Mouse (Mus musculus) frontal cortex, adult 2 months (tissue): ENCODE data around the gene Hprt. TPM values are rescaled to one million over a fixed set of nuclear protein-coding genes. Genes with fewer than 3 reads are reported as not detected.
A peak's percentile ranks its signal among the peaks of the same experiment; 100 is the strongest.
"Not testable (repeated sequence)": the region's sequence is repeated elsewhere in the genome, so short reads cannot be mapped to it uniquely, and the experiment has no call there.

Experiments used
- DNase-seq, 2 experiments: peaks; one replicate each; pipeline ENCODE4 v3.0.0; 2022; ENCODE audit warnings: low spot score in 1 of 2; ENCODE audit errors: extremely low spot score in 1 of 2
- polyA plus RNA-seq: library from polyadenylated mRNA; depleted of rRNA; stranded (reverse); fragments of >200 nt; gene quantifications from 2 replicates; pipeline ENCODE4 v1.2.3, GENCODE M21; 2012; rRNA removed

Gene Hprt
- 167 TPM in 2 replicates for polyA plus RNA-seq

DNA sequence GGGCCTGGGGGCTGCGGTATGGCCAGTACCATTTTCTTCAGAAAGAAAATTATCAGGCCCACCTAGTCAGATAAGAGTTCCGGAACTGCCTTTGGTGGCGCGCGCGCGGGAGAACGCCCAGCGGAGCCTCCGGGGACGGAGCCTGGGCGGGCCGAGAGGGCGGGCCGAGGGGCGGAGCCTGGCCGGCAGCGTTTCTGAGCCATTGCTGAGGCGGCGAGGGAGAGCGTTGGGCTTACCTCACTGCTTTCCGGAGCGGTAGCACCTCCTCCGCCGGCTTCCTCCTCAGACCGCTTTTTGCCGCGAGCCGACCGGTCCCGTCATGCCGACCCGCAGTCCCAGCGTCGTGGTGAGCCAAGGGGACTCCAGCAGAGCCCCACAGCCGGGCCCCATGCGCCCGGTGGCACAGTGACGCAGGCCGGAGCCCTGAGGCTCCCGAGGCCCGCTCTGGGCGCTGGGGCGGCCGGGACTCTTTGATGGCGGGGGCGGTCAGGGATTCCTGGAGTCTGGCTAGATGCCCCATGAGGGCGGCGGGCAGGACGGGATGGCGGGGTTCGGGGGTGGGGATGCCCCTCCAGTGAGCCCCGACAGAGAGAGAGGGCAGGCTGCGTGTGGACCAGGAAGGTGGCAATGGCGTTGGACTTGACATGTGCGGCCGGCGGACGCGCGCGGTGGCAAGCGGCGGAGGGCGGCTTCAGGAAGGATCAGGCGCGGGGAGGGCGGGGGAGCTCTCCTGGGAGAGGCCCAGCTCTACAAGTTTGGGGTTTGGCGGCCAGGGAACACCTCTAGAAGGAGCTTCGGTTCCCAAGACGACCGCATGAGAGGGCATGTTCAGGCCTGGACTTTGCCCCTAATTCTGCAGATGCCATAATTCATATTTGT is at the start of gene Hprt:
Hprt (plus strand) TSS at position 233 of the 879 bp plus-strand sequence.
- DNase-seq: peak; percentile 53 to 83

DNA sequence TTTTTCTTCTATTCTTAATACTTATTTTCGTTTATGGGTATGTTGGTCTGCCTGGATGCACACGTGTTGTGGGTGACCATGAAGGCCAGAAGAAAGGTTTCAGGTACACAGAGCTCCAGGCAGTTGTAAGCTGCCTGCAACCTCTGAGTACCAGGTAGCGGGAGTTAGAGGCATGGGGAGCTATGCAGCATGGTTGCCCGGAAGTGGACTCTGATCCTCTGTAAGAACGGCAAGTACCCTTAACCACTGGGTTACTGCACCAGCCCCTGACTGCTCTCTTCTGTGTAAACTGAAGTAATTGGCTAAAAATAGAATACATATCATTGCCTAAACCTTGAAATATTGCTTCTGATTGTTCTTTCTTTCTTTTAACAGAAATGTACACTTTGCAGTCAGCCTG is 42.4 kb upstream of the Hprt start:
- DNase-seq: no peak

DNA sequence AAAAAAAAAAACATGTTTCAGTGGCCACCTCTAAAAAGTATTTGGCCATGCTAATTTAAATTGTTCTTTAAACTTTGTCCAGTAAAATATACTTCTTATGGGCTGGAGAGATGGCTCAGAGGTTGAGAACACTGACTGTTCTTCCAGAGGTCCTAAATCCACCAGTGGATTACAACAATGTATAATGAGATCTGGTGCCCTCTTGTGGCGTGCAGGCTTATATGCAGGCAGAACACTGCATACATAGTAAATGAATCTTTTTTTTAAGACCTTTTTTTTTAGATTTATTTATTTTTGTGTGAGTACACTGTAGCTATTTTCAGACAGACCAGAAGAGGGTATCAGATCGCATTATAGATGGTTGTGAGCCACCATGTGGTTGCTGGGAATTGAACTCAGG is 38.2 kb upstream of the Hprt start:
- DNase-seq: peak in 1 of 2 experiments; percentile 33

DNA sequence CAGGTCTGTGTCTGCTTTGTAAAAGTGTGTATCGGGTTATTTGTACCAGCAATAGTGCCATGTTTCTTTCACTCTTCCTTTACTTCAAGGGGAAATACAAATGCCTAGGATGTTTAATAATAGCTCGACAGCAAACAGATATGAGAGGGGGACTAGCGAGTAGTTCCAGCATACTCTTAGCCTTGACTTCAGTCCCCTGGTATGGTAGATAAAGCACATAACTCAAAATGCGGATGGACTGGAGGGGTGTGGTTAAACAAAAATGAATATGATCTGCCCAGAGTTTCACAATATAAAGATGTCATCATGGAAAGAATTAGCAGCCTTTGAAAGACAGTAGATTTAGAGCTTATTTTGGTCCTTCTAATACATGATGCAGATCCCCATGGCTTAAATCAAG is 31.0 kb upstream of the Hprt start:
- DNase-seq: no peak

DNA sequence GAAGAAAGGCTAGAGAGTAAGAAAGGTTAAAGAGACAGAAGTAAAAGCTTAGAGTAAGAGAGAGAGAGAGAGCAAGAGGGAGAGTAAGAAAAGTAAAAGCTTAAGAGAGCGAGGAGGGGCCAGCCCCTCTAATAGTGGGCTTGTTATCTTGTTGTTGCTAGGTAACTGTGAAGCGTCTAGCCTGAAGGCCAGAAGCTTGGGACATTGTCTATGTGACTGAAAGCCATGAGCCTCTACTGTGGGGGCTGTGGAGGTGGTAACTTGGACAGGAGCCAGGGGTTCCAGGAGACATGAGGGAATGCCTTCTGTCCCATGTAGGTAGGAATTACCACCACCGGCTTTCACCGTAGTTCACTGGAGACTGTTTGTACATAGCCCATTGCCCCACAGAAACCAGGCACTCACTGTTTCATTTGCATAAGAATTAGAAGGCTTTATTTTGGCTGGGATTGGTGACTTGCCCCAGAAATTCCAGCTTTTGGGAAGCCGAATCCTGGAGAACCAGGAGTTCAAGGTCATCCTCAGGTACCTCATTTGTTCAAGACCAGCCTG is 26.3 kb upstream of the Hprt start:
- no peak for DNase-seq

DNA sequence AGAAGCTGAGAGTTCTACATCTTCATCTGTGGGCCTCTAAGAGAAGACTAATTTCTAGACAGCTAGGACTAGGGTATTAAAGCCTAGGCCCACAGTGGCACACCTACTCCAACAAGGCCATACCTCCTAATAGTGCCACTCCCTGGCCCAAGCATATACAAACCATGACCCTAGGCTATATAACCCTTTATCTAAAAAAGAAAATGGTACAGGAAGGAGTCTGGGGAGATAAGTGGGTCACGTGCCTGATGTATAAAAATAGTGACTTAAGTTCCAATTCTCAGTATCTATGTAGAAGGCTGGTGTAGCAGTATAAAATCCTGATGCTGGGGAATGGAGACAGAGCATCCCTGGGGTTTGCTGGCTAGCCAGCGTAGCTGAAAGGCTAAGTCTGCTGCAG is 22.8 kb upstream of the Hprt start:
- no peak for DNase-seq

DNA sequence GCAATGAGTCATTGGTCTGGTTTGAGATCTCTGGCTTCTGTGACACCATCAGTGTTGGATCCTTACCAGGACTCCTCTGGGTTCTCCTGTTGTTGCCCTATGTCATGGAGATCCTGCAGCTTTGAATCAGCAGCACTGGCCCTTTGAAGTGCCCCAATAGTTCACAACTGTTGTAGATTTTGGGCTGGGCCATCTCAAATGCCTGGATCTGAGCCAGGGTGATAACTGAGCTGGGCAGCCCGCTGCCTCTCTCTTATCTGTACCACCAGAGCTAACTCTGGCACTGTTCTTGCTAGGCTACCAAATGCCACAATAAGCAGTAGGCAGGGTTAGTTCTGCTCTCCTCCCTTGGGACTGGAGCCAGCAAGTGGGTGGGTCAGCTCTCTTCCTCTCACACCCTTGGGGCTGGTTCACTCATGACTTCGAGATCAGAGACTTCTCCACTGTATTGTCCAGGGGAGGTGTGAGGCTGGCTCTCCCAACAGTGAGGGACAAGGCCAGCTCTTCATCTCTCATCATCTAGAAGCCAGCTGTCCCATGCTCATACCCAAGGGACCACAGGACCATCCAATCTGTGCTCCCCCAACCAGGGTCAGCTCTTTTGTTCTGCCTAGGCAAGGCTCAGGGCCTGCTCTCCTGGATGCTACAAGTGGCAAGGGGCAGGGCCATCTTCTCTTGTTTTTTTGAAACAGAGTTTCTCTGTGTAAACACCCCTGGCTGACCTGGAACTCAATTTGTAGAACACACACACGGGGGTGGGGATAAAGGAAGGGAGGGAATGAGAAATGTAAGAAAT is 16.5 kb upstream of the Hprt start:
- DNase-seq: no peak

DNA sequence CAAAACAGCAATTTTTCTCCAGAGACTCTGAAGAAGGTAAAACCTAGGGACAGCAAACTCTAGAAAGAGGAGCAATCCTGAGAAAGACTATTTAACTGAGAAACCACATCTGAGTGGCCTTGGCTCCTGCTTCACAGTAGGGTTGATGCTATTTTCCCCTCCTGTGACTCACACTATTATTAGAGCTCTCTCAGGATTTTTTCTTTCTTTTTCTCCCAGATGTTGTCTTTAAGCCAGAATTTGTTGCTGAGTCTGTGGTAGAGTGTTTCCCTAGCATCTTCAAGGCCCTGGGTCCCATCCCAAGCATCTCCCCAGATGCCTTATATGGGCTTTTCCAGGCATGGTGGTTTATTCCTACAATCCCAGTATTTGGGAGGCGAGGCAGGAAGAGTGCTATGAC is 15.8 kb upstream of the Hprt start:
- no peak for DNase-seq

DNA sequence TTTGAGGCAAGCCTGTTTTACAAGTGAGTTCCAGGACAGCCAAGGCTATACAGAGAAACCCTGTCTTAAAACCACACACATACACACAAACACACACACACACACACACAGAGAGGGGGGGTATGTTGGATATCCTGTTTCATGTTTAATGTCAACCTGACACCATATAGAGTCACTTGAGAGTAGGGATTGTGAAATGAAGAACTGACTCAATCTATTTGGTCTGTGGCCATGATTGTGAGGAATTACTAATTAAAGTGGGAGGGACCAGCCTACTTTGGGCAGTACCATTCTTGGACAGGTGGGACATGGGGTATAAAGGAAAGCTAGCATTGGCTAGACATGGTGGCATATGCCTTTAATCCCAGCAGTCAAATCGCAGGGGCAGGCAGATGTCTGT is 15.3 kb upstream of the Hprt start:
- DNase-seq: no peak

DNA sequence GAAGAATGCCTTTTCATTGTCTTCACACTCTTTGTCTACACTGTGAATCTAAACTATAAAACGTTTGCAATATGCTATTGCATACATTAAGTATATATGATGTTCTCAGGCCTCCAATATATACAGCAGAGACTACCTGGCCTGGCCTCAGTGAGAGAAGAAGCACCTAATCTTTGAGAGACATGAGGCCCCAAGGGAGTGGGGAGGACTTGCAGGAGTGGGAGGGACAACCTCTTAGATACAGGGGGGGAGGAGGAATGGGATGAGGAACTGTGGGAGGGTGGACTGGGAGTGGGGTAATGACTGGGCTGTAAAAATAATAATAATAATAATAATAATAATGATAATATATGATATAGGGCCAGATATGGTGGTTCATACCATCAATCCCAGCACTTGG is 9.4 kb upstream of the Hprt start:
- no peak for DNase-seq

DNA sequence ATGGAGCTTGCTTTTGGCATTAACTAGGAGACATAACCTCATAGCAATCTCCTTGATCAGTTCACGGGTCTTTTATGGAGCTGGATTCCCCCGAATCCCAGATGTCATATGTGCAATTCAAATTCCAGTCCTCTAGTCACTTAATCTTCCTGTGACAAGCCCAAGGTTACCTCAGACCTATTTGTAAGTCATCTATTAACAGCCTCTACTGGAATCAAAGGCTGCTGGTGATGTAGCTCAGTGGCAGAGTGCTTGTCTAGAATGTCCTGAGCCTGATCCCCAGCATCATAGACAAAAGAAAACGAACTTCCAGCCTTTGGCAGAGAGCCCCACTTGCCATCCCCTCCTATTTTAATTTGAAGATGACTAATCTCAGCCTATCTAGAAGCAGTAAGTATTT is 6.6 kb upstream of the Hprt start:
- DNase-seq: no peak

DNA sequence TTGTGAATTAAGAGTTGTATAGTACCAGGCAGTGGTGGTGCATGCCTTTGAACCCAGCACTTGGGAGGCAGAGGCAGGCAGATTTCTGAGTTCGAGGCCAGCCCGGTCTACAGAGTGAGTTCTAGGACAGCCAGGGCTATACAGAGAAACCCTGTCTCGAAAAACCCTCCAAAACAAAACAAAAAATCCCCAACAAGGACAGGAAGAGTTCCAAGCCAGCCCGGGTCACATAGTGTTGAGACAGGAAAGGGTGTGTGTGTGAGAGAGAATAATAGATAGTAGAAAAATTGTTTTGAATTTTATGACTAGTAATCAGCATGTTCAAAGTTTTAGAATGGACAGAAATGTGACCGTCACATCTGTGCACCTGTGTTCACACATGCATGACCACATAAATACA is 6.8 kb downstream of the Hprt start:
- not testable (repeated sequence) for DNase-seq

DNA sequence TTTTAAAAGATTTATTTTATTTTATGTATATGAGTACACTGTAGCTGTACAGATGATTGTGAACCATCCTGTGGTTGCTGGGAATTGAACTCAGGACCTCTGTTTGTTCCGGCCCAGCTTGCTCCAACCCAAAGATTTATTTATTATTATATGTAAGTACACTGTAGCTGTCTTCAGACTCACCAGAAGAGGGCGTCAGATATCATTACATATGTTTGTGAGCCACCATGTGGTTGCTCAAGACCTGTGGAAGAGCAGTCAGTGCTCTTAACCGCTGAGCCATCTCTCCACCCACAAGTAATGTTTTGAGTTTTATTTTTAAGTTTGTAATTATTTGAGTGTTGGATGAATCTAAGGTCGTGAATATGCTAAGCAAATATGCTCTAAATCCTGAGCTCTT is 16.9 kb downstream of the Hprt start:
- DNase-seq: not testable (repeated sequence)

DNA sequence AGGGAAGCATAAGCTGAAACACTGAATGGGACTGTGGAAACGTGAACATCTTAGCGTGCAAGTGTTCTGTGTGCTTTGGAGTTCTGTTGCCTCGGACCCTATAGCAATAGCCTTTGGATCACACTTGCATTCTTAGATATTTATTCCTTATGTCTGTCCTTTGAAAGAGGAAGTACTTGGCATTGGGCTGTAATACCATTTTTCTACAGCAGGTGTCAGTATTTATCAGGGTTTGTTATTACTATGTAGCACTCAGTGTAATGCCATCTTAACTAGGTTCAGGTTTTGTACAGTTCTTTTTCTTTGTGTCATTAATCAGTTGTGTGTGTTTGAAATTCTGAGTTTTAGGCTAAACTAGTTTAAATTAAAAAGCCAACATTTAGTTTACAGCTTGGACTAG is 18.1 kb downstream of the Hprt start:
- DNase-seq: peak in 1 of 2 experiments; percentile 75

DNA sequence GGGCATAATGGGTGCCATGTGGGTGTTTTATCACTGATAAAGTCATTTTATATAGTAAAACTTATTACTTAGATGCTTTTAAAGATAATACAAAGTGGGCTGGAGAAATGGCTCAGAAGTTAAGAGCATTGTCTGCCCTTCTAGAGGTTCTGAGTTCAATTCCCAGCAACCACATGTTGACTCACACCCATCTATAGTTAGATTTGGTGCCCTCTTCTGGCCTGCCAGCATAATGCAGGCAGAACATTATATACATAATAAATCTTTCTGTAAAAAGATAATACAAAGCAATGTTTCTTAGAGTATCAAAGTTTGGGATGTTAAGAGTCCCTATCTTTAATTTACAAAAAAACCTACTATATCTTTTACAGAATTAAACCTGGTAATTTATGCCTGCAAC is 27.6 kb downstream of the Hprt start:
- peak in 1 of 2 experiments; percentile 5 for DNase-seq

DNA sequence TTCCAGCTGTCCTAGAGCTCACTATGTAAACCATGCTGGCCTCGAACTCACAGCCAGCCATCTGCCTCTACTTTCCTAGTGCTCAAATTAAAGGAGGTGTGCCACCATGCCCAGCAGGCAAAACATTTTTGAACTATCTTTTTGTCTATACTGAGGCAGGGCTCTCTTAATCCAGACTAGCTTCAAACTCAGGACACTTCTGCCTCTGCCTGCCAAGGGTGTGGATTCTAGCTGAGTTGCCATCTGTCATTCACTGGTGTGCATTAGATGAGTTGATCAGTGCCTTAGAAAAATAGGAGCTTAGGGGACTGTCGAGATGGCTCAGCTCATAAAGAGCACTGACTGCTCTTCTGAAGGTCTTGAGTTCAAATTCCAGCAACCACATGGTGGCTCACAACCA is 35.1 kb downstream of the Hprt start:
- no peak for DNase-seq

DNA sequence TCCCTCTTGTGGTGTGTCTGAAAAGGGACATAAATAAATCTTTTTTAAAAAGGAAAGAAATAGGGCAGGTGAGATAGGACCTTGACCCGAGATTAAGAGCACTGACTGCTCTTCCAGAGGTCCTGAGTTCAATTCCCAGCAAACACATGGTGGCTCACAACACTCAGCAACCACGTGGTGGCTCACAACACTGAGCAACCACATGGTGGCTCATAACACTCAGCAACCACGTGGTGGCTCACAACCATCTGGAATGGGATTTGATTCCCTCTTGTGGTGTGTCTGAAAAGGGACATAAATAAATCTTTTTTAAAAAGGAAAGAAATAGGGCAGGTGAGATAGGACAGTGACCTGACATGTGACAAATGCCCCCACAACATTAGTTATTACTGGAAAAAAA is 36.3 kb downstream of the Hprt start:
- DNase-seq: not testable (repeated sequence)

DNA sequence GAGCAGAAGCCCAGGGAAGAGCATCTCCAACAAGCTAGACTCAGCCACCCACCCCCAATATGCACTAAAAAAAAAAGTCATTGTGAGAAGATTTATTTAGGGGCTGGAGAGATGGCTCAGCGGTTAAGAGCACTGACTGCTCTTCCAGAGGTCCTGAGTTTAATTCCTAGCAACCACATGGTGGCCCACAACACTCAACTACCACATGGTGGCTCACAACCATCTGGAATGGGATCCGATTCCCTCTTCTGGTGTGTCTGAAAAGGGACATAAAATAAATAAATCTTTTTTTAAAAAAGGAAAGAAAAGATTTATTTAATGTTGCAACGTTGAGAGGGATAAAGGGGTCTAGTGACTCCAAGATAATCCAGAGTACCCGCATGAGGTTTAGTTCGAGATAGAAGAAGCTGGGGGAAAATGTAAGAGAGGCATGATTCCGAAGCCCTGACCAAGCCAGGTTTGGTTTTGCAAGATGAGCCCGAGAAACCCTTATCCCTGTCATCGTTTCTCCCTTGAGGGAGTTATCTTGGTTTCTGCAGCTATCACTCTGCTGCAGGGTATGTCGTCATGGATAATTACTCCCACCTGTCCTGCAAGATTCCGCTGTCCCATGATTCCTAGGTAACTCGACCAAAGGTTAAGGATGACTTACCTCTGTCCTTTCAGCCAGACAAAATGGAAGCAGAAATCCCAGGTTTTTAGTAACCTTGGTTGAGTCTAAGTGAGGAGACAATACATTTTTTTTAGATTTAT is 37.7 kb downstream of the Hprt start:
- no peak for DNase-seq

DNA sequence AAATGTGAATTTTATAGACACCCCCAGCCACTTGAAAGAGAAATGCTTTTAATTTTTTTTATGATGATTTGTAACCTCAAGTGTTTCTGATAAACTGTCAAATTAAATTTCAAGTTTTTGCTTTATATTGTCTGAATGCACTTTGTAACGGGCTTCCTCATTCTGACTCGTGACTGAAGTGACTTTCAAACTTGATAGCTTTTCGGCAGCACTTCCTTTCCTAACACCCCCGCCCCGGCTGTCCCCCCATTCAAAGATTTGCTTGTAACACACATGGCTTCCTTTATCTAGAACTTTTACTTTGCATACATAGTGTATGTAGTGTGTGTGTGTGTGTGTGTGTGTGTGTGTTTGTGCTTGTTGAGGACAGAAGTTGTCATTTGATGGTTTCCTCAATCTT is 41.6 kb downstream of the Hprt start:
- DNase-seq: no peak

DNA sequence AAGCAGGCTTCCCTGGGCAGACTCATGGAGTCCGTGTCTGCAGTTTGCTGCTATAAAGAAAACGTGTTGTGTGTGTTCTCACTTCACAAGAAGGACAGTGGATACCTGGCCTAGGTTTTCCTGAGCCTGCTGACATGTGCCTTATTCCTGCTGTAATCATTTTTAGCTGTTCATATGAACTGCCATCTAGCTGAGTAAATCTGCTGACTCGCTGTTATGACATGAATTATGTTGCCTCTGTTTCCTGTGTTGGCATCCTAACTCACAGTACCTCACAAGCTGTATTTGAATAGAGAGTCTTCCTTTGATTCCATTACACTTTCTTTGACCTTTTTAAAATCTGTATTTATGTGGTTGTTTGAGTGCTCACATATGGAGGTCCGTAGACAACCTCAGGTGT is 50.3 kb downstream of the Hprt start:
- no peak for DNase-seq

DNA sequence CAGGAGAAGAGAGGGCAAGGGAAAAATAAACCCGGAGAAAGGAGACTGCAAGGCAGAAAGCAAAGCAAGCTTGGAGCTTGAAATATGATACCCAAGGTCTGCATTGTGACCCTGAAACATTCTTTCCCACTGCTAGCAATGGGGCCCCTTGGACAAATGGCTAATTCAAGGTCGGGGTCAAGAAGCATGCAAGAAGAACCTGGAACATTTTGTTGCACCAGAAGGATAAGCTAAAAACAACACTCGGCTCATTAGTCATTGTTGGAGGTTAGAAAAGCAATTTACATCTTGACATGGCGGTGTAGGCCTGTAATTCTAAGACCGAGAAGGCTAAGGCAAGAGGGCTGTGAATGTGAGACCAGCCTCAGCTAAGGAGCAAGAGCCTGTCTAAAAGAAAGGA is 51.7 kb downstream of the Hprt start:
- DNase-seq: no peak
